Mouse (Mus musculus) small intestine, adult 2 months (tissue): ENCODE results near the gene Rnf217.

Experiments used
- CTCF ChIP-seq: fragments of 200-500 bp; IDR thresholded peaks from 2 replicates; pipeline ENCODE4 v1.5.1; 2012; ENCODE audit warnings: low read depth, mild to moderate bottlenecking, control low read depth, inconsistent platforms, low read length, moderate library complexity, mixed read lengths; ENCODE audit not compliant: insufficient replicate concordance, insufficient read length; ENCODE audit errors: extremely low read depth
- POLR2A ChIP-seq: fragments of 200-500 bp; IDR thresholded peaks from 2 replicates; pipeline ENCODE4 v1.6.1; 2012; ENCODE audit warnings: low read depth, mild to moderate bottlenecking, control low read depth, inconsistent platforms, low read length, moderate library complexity

DNA sequence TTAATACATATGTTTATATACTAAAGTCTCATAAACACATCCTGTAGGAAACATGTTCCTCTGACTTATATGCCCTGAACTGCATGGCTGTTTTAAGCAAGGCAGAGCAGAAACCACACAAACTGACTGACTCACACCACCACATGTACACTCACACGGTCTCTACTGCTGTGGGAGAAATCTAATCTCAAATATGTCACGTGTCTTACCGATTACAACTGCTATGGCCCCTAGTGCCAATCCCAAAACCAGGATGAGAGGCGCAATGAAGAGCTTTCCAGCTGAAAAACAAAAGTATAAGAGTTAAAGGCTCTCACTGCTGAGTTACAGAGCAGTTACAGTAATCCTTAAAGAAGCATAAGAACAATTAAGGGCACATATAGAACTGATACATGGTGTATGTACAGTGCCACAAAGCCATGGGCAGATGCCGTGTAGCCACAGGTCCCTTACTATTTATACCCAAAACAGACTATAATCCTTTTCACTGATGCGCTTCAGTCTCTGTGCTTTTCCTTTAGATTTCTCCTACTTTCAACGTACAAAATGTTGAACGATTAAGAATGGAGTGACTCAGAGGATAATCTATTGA, 105.3 kb downstream of the Rnf217 start:
- TF ChIP-seq CTCF: no peak
- no peak for TF ChIP-seq POLR2A
